Mouse (Mus musculus) forebrain, embryonic 16.5 days (tissue): ENCODE data around the gene Fbxw21. TPM values are rescaled to one million over a fixed set of nuclear protein-coding genes. Genes with fewer than 3 reads are reported as not detected.
A peak's percentile ranks its signal among the peaks of the same experiment; 100 is the strongest.

Experiments used
- ATAC-seq: fragments of 200-750 bp; cut with Nextera tagmentation; 2 replicates; pipeline ENCODE4 v1.8.0; 2017; ENCODE audit warnings: mild to moderate bottlenecking, moderate library complexity
- H3K27ac ChIP-seq: fragments of 300-500 bp; sonication (generic); 2 replicates; pipeline ENCODE4 v1.5.1; 2014; ENCODE audit warnings: low read length, control low read depth
- H3K27me3 ChIP-seq: fragments of 300-500 bp; sonication (generic); replicated peaks from 2 replicates; pipeline ENCODE4 v1.6.1; 2014; ENCODE audit warnings: low read length; ENCODE audit not compliant: control insufficient read depth, insufficient read depth
- H3K36me3 ChIP-seq: fragments of 300-500 bp; sonication (generic); 2 replicates; pipeline ENCODE4 v1.6.1; 2014; ENCODE audit not compliant: control insufficient read depth, insufficient read depth
- H3K4me1 ChIP-seq: fragments of 300-500 bp; sonication (generic); replicated peaks from 2 replicates; pipeline ENCODE4 v1.6.1; 2014; ENCODE audit warnings: low read length; ENCODE audit not compliant: control insufficient read depth, insufficient read depth
- H3K4me2 ChIP-seq: fragments of 300-500 bp; sonication (generic); 2 replicates; pipeline ENCODE4 v1.6.1; 2014; ENCODE audit warnings: mild to moderate bottlenecking, low read length, control low read depth
- H3K4me3 ChIP-seq: fragments of 300-500 bp; sonication (generic); replicated peaks from 2 replicates; pipeline ENCODE4 v1.5.1; 2014; ENCODE audit warnings: mild to moderate bottlenecking, low read length, control low read depth
- H3K9ac ChIP-seq: fragments of 300-500 bp; sonication (generic); replicated peaks from 2 replicates; pipeline ENCODE4 v1.6.1; 2014; ENCODE audit warnings: low read depth, low read length, control low read depth
- H3K9me3 ChIP-seq: fragments of 300-500 bp; sonication (generic); 2 replicates; pipeline ENCODE4 v1.6.1; 2016; ENCODE audit warnings: low read length; ENCODE audit not compliant: control insufficient read depth
- WGBS: fragments of 180-500 bp; shearing (Covaris S2); extraction: QIAGEN DNeasy Blood & Tissue Kit; methylation state at CpG from one replicate; pipeline ENCODE4 v1.1.7; 2014; 5-methylcytosine and 5-hydroxymethylcytosine counted together
- polyA plus RNA-seq: library from polyadenylated mRNA; unstranded; fragments of >200 nt; fragmentation: Nextera tagmentation; extraction: Ambion mirVana; gene quantifications from 2 replicates; pipeline ENCODE4 v1.2.1, GENCODE M21; 2015

Fbxw21 gene
- polyA plus RNA-seq, 1 experiment from 2014 or later: not detected

- no peaks in the 10 kb centered on the region for H3K9me3 ChIP-seq
- H3K4me1 ChIP-seq: no peaks in the 10 kb centered on the region
- 61% methylated on average over 3 of the region's 3 CpGs for WGBS
- H3K4me3 ChIP-seq: no peak overlapping the region
- ATAC-seq: no peak
- H3K9ac ChIP-seq: no peak overlapping the region
- no peaks in the 10 kb centered on the region for H3K36me3 ChIP-seq
- H3K4me2 ChIP-seq: no peak overlapping the region
- no peaks in the 10 kb centered on the region for H3K27me3 ChIP-seq
- no peak overlapping the region for H3K27ac ChIP-seq
Observed at GRCm38 (mm10) chr9:109128211-109128610, 33.6 kb downstream of the Fbxw21 start.

- 72% methylated on average over 4 of the region's 4 CpGs for WGBS
- no peak overlapping the region for H3K27ac ChIP-seq
- H3K36me3 ChIP-seq: no peaks in the 10 kb centered on the region
- H3K27me3 ChIP-seq: no peaks in the 10 kb centered on the region
- H3K4me3 ChIP-seq: no peak overlapping the region
- no peak overlapping the region for H3K9ac ChIP-seq
- no peaks in the 10 kb centered on the region for H3K9me3 ChIP-seq
- no peak for ATAC-seq
- no peak overlapping the region for H3K4me2 ChIP-seq
- no peaks in the 10 kb centered on the region for H3K4me1 ChIP-seq
Observed at GRCm38 (mm10) chr9:109127076-109127475, 34.8 kb downstream of the Fbxw21 start.

GRCm38 (mm10) chr9:109125481-109125880 is 36.4 kb downstream of the Fbxw21 start:
- no peak for ATAC-seq
- H3K9ac ChIP-seq: no peak overlapping the region
- no peaks in the 10 kb centered on the region for H3K9me3 ChIP-seq
- no peak overlapping the region for H3K4me2 ChIP-seq
- WGBS: 70% methylated on average over 3 of the region's 3 CpGs
- H3K27ac ChIP-seq: no peak overlapping the region
- H3K36me3 ChIP-seq: no peaks in the 10 kb centered on the region
- H3K27me3 ChIP-seq: no peaks in the 10 kb centered on the region
- H3K4me3 ChIP-seq: no peak overlapping the region
- H3K4me1 ChIP-seq: no peaks in the 10 kb centered on the region

GRCm38 (mm10) chr9:109125043-109125442 is 36.8 kb downstream of the Fbxw21 start:
- no peaks in the 10 kb centered on the region for H3K9me3 ChIP-seq
- no peak overlapping the region for H3K27ac ChIP-seq
- no peaks in the 10 kb centered on the region for H3K4me1 ChIP-seq
- H3K27me3 ChIP-seq: no peaks in the 10 kb centered on the region
- no peak overlapping the region for H3K4me2 ChIP-seq
- 84% methylated on average over 2 of the region's 2 CpGs for WGBS
- no peaks in the 10 kb centered on the region for H3K36me3 ChIP-seq
- no peak overlapping the region for H3K4me3 ChIP-seq
- ATAC-seq: no peak
- H3K9ac ChIP-seq: no peak overlapping the region

- no peaks in the 10 kb centered on the region for H3K36me3 ChIP-seq
- no peaks in the 10 kb centered on the region for H3K27me3 ChIP-seq
- H3K9ac ChIP-seq: no peak overlapping the region
- 90% methylated on average over 3 of the region's 3 CpGs for WGBS
- H3K4me1 ChIP-seq: no peaks in the 10 kb centered on the region
- no peak overlapping the region for H3K4me3 ChIP-seq
- no peak overlapping the region for H3K4me2 ChIP-seq
- no peak for ATAC-seq
- H3K27ac ChIP-seq: no peak overlapping the region
- no peaks in the 10 kb centered on the region for H3K9me3 ChIP-seq
Observed at GRCm38 (mm10) chr9:109124164-109124563, 37.7 kb downstream of the Fbxw21 start.

GRCm38 (mm10) chr9:109123266-109123665 is 38.6 kb downstream of the Fbxw21 start:
- Histone ChIP-seq H3K9me3 (no peaks in the 10 kb centered on the region), H3K27me3 (no peaks in the 10 kb centered on the region), H3K9ac (no peak overlapping the region), H3K27ac (no peak overlapping the region), H3K4me1 (no peaks in the 10 kb centered on the region), H3K4me2 (no peak overlapping the region), H3K36me3 (peaks cover 6% of the 10 kb centered on the region; the same call in 1 of the 2 replicates), H3K4me3 (no peak overlapping the region)
- WGBS: 42% methylated on average over 6 of the region's 6 CpGs
- ATAC-seq: peak; percentile 13; the same call in 1 of the 2 replicates

GRCm38 (mm10) chr9:109122553-109123085 is 39.2 kb downstream of the Fbxw21 start:
- Histone ChIP-seq H3K9me3 (no peaks in the 10 kb centered on the region), H3K9ac (no peak overlapping the region), H3K27me3 (no peaks in the 10 kb centered on the region), H3K4me1 (no peaks in the 10 kb centered on the region), H3K36me3 (peaks cover 11% of the 10 kb centered on the region), H3K27ac (no peak overlapping the region), H3K4me2 (no peak overlapping the region), H3K4me3 (no peak overlapping the region)
- 46% methylated on average over 2 of the region's 2 CpGs for WGBS
- ATAC-seq: peak; percentile 43

GRCm38 (mm10) chr9:109120956-109121355 is 40.9 kb downstream of the Fbxw21 start:
- Histone ChIP-seq H3K27ac (no peak overlapping the region), H3K4me3 (no peak overlapping the region), H3K4me1 (no peaks in the 10 kb centered on the region), H3K9me3 (no peaks in the 10 kb centered on the region), H3K27me3 (no peaks in the 10 kb centered on the region), H3K4me2 (no peak overlapping the region), H3K36me3 (peaks cover 26% of the 10 kb centered on the region), H3K9ac (no peak overlapping the region)
- ATAC-seq: no peak
- 87% methylated on average over 6 of the region's 6 CpGs for WGBS

GRCm38 (mm10) chr9:109119571-109119970 is 42.3 kb downstream of the Fbxw21 start:
- H3K27me3 ChIP-seq: no peaks in the 10 kb centered on the region
- no peaks in the 10 kb centered on the region for H3K4me1 ChIP-seq
- 90% methylated on average over 9 of the region's 9 CpGs for WGBS
- no peak overlapping the region for H3K9ac ChIP-seq
- peaks cover 39% of the 10 kb centered on the region for H3K36me3 ChIP-seq
- H3K4me3 ChIP-seq: no peak overlapping the region
- no peak for ATAC-seq
- H3K9me3 ChIP-seq: no peaks in the 10 kb centered on the region
- no peak overlapping the region for H3K4me2 ChIP-seq
- H3K27ac ChIP-seq: no peak overlapping the region

GRCm38 (mm10) chr9:109118106-109118505 is 43.7 kb downstream of the Fbxw21 start:
- 98% methylated on average over 3 of the region's 4 CpGs for WGBS
- Histone ChIP-seq H3K4me2 (no peak overlapping the region), H3K27me3 (no peaks in the 10 kb centered on the region), H3K9me3 (no peaks in the 10 kb centered on the region), H3K4me1 (no peaks in the 10 kb centered on the region), H3K4me3 (no peak overlapping the region), H3K36me3 (peaks cover 45% of the 10 kb centered on the region), H3K27ac (no peak overlapping the region), H3K9ac (no peak overlapping the region)
- ATAC-seq: no peak
